Mouse (Mus musculus) lung, adult 18-20 months (tissue): ENCODE data around the gene Nploc4.
"Not testable (repeated sequence)": the region's sequence is repeated elsewhere in the genome, so short reads cannot be mapped to it uniquely, and the experiment has no call there.

Experiments used
- DNase-seq, 2 experiments: peaks; one replicate each; pipeline ENCODE4 v3.0.0; 2022; ENCODE audit warnings: mixed read lengths in 2 of 2

The Nploc4 gene

DNA sequence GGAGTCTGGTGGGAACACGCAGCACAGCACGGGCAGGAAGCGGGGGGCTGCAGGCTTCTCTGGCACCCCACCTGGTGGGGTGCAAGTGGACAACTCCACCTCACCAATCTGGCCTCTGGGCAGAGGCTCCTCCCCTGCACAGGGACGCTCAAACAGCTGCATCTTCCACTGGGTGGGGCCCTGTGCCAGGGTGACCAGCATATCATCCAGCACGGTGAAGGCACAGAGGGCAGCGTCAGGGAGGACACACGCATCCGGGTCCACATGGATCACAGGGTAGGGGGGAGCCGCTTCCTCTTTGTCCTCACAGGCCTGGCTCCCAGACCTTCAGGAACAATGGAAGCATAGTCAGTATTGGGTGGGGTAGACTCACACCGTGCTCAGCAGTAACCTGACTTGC is 60.2 kb downstream of the Nploc4 start:
- no peak for DNase-seq

DNA sequence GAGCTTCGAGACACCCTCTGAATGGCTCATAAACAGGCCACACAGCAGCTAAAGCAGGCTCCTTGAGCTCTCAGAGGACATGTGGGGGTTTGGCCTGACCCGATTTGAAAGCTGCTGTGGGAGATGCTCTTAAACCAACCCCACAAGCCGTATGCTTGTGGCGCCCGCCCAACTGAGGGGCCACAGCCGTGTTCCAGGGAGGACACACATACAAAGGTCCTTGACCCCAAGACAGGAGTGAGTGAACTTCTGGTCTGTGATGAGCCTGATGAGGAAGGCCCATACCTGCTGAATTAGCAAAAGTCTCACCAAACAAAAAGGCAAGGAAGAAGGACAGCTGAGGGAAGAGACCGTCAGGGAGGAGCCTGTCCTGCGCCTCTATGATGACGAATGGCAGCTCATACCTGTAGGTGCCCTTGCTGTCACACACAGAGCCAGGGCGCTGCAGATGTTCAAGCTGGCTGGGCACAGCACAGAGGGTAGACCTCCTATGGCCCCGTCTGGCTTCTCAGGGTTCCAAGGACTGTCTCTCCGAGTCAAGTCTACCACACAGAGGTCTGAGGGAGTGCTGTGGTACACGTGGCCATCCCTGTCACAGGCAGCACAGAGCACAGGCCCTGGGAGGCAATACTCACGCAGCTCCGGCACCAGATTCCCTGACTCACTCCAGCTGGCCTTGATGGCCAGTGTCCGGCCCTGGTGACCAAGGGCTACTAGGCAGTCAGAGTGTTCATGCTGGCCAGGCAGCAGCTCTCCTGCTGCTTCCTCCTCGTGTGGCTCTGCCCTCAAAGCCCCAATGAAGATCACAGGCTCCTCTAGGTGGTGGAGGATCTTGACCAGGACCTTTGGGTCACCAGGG is 61.0 kb downstream of the Nploc4 start:
- no peak for DNase-seq

DNA sequence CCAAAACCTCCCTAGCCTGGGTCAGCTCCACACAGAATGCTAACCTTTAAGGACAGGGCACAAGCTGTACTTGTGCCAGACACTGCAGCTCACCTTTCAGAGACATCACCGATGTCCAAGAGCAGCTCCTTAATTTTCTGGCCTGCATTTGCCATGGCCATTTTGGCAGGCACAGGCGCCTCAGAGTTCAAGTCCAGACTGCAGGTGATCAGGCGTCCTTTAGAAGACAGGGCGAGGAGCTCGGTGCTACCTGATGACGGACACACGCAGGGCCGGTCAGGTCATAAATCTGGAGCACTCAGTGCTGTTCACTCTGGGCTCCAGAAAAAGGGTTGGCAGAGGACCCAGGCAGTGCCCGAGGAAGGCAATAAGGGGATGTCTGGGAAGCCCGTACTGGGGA is 62.2 kb downstream of the Nploc4 start:
- no peak for DNase-seq

DNA sequence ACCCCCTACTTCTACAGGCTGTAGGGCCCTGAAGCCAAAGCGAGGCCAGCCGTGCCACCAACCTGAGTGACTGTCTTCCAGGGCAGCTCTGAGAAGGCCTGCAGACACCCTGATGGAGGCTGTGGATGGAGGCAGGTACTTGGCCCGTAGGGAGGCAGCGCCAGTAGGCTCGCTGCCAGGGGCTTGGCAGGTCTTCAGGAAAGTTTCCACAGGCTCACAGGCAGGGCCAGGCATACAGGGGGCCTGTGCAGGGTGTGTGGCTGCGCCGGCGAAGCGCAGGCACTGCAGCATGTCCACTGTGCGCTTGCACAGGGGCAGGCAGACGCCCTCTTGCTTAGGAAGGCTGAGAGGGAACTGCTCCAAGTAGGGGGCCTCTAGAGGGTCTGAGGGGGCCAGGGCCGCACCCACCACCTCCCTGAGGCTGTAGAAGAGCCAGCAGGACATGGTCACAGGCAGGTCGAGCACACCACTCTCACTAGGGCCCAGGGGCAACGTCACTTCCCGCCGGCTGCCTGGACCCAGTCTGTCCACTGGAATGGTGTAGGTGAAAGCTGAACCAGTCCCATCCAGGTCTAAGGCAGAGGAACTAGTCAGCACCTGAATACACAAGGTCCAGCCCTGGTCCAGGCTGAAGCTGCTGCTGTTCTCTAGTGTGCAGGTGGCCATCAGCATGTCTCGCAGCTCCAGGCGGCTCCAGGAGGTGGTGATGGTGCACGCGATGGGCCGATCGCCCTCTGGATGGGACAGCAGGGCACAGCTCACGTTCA is 63.5 kb downstream of the Nploc4 start:
- peak; percentile 66 to 70 for DNase-seq

DNA sequence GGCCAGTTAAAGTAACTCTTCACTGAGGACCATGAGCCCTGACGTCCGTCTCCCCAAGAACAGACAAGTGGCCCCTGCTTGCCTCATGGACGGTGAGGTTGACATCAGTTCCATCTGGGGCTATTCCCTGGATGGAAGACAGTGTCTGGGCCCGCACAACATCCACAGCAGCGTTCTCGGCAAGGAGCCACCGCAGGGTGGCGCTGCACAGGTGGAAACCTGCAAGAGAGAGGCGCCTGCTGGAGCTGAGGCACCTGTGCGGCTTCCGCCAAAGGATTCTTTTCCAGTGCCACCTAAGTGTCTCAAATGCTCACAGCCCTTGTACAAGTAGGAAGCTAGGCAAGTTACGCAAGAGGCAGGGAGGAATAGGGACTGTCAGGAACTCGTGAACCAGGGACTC is 64.5 kb downstream of the Nploc4 start:
- DNase-seq = peak in 1 of 2 experiments; percentile 43

DNA sequence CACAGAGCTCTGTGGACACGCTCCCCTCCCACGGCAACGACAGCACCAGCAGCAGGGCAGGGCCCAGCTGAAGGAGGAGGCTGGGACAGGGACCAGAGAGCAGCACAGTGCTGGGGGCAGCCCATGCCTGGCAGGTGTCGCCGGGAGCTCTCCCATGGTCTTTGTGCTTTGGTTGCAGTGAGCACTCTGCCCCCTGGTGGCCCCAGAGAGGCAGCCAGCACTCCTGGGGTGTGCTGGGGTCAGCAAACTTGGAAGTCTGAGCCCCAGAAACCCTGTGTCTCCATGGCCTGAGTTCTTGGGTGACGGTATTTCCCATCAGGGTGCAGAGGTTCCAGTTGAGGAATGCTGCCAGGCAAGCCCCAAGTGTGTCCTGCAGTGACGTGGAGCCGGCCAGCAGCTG is 67.9 kb downstream of the Nploc4 start:
- DNase-seq = peak; percentile 70 to 76

DNA sequence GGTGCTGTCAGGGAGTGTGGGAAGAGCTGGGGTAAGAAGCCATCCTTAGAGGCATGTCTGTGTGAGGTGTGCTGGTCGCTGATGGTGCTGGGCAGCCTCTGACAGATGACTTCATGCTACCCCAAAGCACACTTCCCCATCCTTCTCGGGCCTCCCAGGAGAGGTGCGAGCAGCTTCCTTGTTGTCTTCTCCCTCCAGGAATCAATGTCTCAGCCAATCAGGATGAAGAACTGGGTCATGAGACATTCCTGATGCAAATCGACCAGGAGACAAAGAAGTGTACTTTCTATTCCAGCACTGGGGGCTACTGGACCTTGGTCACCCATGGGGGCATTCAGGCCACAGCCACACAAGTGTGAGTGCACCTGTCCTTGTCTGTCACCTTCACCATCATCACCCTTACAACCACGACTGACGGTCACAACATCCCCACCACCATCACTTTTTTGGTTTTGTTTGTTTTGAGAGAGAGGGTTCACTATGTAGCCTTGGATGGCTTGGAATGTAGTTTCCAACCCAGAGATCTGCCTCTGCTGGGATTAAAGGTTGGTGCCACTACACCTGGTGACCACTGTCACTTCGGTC is 71.0 kb downstream of the Nploc4 start:
- no peak for DNase-seq

DNA sequence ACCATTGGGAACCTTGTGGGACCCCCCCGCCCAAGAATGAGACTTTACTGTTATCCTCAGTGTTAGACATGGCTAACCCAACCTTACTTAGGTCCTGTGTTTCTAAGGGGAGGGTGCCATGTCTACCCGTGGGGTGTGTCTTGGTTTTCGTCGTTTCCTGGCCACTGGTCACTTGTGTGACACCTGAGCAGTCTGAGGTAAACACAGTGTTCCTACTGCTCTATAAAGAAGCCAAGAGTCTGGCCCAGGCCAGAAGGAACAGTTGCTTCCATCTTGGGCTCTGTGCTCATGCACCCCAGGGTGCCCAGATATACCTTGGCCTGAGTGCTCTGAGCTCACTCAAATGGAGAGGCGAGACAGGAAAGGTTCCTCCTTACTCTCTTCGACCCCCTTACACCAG is 74.6 kb downstream of the Nploc4 start:
- DNase-seq = no peak

DNA sequence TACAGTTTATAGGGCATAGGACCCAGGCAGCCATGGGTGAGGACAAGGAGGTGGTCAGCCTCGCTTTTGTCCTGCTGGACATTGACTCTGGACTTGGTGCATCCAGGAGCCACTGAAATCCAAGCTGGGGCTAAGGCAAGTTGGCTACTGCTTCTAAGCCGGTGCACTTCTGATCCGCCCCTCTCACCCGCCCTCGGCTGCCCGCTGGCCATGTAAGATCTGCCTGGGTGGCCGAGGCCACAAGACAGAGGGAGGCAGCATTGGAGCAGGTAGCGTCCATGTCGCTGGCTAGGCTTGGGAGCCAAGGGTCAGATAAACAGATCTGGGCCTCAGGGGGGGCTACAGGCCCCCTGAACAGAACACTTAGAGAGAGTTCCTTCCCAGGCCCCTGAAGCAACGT is 76.2 kb downstream of the Nploc4 start, which contains the start of gene Fscn2:
Gene Fscn2, plus strand, starts transcription at position 240 of the 400 bp plus-strand sequence.
- no peak for DNase-seq

DNA sequence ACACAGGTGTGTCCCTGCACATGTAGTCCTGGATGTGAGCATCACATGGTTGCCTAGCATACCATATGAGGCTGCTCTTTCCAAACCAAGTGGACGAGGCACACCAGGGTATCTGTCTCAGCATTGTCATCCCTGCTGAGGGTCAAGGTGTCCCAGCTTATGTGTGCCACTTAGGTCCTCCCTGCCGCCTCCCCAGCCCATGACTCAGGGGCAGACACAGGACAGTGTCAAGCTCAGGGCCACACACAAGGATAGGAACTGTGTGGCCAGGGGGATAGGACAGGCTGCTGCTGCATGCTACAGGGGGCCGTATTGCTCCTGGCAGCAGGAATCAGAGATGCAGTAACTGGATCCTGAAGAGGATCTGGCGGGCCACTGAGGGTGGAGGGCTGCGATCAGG is 76.8 kb downstream of the Nploc4 start:
- no peak for DNase-seq

DNA sequence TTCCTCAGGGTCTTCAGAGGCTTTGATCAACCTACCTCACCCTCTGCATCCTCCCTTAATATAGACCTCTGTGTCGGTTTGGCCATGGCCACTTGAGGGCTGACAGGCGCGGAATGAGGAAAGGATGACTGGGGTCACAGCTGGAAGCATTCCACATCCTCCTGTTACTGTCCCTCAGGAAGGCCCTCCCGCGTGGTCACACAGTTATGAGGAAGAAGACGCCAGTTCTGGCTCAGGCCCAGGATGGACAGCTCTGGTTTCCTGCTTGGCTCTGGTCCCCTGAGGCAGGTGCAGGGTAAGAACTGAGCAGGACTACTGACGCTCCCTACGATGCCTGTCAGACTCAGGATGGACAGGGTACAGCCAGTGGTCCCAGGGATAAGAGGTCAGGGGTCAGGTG is 77.4 kb downstream of the Nploc4 start:
- DNase-seq = peak in 1 of 2 experiments; percentile 60

DNA sequence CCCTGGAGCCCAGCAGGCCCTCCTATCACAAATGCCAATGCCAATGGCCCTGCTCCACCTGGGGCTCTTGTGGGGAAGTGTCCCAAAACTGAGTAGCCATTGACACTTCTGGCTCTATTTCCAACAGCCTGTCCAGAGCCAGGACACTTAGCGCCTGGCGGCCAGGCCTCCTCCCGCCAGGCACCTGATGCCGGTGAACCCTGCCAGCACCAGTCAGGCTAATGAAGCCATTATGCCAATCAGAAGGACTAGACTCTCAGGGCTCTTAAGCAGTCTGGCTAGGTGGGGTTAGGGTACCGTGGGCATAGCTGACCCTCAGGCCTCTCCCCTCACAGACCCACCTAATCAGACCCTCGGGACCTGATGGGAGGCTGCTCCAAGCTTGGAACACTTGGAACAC is 78.1 kb downstream of the Nploc4 start:
- no peak for DNase-seq

DNA sequence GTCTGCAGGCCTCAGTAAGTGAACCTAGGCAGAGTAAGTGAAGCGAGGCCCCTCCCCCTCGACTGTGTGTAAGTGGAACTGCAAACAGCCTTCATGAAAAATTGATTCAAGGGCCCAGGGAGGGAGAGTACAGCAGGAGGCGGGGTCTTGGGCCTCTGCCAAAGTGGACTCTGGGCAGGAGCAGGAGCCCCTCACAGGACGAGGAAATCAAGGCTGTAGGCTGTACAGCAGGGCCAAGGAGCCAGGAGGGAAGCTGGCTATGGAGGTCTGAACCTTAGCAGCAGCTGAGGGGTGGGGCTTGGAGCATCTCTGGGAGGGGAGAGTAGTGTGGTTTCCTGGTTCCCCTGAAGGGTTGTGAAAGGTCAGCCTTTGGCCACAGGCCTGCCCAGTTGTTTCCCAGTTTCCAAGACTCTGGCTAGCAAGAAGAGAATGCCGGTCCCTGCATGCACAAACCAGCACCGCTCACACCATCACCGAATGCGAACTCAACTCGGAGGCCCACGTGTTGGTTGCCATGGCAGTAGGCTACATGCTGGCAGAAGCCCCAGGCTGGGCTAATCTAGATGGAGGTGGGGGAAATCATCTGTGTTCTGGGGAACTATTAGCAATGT is 79.6 kb downstream of the Nploc4 start:
- peak; percentile 85 to 89 for DNase-seq

DNA sequence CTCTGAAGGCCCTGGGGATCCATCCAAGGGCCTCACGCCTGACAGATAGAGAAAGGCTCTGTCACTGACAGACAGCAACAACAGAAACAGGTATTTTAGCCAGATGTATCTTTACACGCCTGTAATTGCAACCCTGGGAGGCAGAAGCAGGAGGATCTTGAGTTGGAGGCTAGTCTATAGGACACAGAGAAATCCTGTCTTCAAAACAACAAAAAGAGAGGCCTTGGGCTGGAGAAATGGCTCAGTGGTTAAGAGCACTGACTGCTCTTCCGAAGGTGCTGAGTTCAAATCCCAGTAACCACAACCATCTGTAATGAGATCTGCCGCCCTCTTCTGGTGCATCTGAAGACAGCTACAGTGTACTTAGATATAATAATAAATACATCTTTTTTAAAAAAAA is 80.6 kb downstream of the Nploc4 start:
- DNase-seq = no peak

DNA sequence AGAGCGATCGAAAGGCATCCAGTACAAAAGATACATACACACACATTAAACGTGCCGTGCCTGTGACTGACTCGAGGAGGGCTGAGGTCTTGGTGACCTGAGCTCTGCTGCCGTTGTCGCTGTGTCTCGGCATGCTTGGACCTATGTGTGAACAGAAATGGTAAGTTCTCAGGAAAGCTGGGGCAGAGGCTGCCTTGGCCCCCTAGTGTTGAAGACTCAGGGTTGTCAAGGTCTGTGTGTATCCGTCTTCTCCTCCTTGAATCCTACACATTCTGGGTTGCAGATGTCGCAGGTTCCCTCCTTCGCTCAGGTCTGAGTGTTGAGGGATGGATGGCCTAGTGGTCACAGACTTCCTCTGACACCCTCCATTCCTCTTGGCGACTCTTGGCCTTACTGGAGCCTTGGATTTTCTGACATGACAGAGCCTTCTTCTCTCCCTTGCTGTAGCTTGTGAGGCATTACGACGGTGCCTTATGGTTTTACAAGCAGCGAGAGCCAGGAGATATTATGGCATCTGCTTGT is 81.1 kb downstream of the Nploc4 start:
- DNase-seq = no peak

DNA sequence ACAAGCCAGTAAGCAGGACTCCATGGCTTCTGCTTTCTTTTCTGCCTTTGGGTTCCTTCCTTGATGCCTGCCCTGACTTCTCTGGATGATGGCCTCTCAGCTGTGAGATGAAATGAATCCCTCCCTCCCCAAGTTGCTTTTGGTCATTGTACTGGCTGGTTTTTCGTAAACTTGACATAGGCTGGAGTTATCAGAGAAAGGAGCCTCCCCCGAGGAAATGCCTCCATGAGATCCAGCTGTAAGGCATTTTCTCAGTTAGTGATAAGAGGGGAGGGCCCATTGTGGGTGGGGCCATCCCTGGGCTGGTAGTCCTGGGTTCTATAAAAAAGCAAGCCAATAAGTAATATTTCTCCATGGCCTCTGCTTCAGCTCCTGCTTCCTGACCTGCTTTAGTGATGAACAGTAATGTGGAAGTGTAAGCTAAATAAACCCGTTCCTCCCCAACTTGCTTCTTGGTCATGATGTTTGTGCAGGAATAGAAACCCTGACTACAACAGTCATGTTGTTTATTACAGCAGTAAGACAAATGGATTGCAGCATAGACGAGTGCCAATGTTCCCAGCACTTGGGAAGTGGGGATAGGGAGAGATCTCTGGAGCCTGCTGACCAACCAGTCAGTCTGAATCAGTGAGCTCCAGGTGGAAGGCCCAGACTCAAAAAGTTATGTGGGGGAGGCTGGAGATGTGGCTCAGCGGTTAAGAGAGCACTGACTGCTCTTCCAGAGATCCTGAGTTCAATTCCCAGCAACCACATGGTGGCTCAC is 82.0 kb downstream of the Nploc4 start:
- no peak for DNase-seq

DNA sequence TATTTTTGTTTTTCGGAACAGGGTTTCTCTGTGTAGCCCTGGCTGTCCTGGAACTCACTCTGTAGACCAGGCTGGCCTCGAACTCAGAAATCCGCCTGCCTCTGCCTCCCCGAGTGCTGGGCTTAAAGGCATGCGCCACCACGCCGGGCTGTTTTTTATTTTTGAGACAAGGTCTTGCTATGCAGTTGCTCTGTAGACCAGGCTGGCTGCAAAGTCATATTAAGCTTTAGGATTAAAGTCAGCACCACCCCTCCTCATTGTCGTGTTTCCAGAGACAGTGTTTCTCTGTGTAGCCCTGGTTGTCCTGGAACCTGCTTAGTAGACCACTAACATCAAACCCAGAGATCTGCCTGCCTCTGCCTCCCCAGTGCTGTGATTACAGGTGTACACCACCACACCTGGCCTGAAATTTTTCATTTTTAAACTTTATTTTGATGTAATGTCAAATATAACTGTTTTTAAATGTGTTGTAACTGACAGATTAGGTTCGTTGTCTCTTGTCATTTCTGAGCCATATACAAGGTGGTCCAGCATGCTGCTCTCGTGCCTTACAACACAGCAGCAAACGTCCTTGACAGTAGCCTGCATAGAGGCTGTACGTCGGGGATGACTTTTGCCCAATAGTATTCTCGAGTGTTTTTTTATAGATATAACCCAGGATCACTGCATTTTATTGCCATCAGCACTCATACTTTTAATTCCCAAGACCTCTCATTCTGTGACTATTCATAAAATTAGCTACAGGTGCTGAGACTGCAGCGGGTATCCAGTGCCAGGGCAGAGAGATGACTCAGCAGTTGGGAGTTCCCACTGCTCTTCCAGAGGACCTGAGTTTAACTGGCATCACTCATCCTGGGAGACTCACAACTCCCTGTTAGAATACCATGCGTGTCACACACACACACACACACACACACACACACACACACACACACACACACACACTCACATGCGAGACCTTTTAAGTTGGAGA is 82.9 kb downstream of the Nploc4 start:
- DNase-seq = no peak

DNA sequence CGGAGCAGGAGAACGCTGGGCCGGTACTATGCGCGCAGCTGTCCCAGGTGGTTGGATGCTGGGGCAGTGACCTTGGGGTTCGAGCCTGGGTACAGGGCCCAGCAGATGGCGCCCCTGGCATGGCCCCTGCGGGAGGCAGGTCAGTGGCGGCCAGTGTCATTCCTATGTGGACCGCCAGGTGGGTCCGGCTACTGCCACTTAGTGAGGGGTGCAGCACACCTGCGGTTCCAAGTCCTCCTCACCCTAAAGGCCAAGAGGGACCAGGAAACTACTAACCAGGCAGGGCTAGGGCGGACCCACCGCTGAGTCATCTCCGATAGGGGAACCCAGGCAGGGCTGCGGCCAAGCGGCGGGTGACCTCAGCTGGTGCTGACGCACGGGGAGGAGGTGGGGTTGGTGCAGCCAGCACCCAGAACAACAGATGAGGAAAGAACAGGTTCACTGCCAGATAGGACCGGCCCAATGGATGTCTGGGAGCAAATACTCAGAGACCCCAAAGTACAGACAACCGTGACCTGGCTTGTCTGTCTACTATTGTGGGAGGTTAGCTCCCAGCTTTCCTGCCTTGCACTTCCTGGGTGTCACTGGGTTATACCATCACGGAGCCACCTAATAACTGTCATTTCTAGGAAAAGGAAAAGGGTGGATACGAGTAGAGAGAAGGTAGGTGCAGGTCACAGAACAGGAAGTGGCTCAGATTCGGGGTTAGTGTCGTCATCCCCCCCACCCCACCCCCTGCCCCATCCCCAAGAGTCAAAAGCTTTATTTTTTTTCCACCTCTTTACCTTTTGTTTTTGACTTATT is 83.8 kb downstream of the Nploc4 start:
- DNase-seq = peak; percentile 93 to 96

DNA sequence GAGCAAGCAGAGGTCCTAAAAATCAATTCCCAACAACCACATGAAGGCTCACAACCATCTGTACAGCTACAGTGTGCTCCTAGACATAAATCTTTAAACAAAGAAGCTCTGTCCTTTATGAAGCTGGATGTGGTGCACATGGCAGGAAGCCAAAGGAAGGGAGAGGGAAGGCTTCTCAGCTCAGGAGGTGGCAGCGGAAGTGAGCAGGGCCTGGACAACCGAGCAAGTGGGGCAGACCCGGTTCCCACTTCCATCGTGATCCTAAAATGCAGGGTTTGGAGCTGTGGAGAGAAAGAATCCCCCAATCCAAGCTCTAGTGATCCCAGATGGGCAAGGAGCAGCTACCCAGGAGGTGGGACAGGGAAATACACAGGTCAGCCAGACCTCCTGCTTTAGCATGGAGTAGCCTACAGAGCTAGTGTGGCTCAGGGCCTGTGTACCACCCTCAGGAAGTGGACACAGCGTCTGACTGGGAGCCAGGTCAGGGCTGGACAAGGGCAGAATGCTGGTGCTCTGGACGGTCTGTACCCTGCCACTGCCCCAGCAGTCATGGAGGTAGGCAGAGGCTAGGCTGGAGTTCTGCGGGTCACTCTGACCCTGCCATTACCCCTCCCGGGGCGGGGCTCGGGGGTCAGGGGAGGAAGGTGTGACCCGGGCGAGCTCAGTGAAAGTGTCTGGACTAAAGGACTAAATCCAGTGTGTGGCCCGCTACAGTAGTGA is 84.8 kb downstream of the Nploc4 start:
- peak; percentile 42 to 57 for DNase-seq

DNA sequence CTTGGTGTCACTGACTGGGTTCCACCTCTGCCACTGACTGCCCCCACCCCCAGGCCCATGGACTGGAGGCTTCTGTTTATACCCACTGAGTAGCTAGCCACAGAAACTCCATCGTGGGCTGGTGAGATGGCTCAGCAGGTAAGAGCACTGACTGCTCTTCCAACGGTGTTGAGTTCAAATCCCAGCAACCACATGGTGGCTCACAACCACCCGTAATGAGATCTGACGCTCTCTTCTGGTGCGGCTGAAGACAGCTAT is 85.5 kb downstream of the Nploc4 start:
- DNase-seq = not testable (repeated sequence)
